Mouse (Mus musculus) gastrocnemius, adult 8-10 months (tissue): ENCODE measurements around the gene Gm1673. TPM values are rescaled to one million over a fixed set of nuclear protein-coding genes. Genes with fewer than 3 reads are reported as not detected.
"Not testable (repeated sequence)": the region's sequence is repeated elsewhere in the genome, so short reads cannot be mapped to it uniquely, and the experiment has no call there.

ENCODE experiments used
- DNase-seq, 2 experiments: peaks; one replicate each; pipeline ENCODE4 v3.0.0; 2022; ENCODE audit warnings: low spot score in 2 of 2
- total RNA-seq, 4 experiments: library from RNA; stranded (reverse); gene quantifications; 2 replicates each; pipeline ENCODE4 v1.2.4; 2022

The Gm1673 gene
- not detected for total RNA-seq

- DNase-seq = no peak
Measured at GRCm38 (mm10) chr5:33983309-33984121, at the start of gene Gm1673. TSS of gene Gm1673 (plus strand) at chr5:33983433.

GRCm38 (mm10) chr5:33934081-33934480 lies 49.2 kb upstream of the Gm1673 start:
- DNase-seq = no peak

- DNase-seq = no peak
Measured at GRCm38 (mm10) chr5:33934877-33935276, 48.4 kb upstream of the Gm1673 start.

- DNase-seq = no peak
Measured at GRCm38 (mm10) chr5:33935700-33936111, 47.5 kb upstream of the Gm1673 start.

GRCm38 (mm10) chr5:33936120-33936707 lies 47.0 kb upstream of the Gm1673 start, which contains the start of gene Nelfa:
TSS of gene Nelfa (minus strand) at chr5:33936413.
- DNase-seq = peak; percentile 97 to 99

- DNase-seq = no peak
Measured at GRCm38 (mm10) chr5:33937230-33937629, 46.0 kb upstream of the Gm1673 start.

GRCm38 (mm10) chr5:33938448-33938847 lies 44.8 kb upstream of the Gm1673 start:
- peak in 1 of 2 experiments; percentile 38 for DNase-seq

GRCm38 (mm10) chr5:33947035-33947434 lies 36.2 kb upstream of the Gm1673 start:
- not testable (repeated sequence) for DNase-seq

- no peak for DNase-seq
Measured at GRCm38 (mm10) chr5:33948314-33948713, 34.9 kb upstream of the Gm1673 start.

GRCm38 (mm10) chr5:33953471-33954185 lies 29.6 kb upstream of the Gm1673 start:
- no peak for DNase-seq

GRCm38 (mm10) chr5:33954354-33954753 lies 28.9 kb upstream of the Gm1673 start:
- peak; percentile 42 to 43 for DNase-seq

GRCm38 (mm10) chr5:33955868-33956267 lies 27.4 kb upstream of the Gm1673 start:
- no peak for DNase-seq

GRCm38 (mm10) chr5:33959382-33959781 lies 23.9 kb upstream of the Gm1673 start:
- DNase-seq = no peak

- DNase-seq = no peak
Measured at GRCm38 (mm10) chr5:33974736-33975135, 8.5 kb upstream of the Gm1673 start.

- no peak for DNase-seq
Measured at GRCm38 (mm10) chr5:33976267-33976666, 7.0 kb upstream of the Gm1673 start.

GRCm38 (mm10) chr5:33982731-33983259 lies 438 bp upstream of the Gm1673 start:
- DNase-seq = no peak

GRCm38 (mm10) chr5:33994671-33995625 lies 11.7 kb downstream of the Gm1673 start:
- no peak for DNase-seq

GRCm38 (mm10) chr5:33995843-33996693 lies 12.8 kb downstream of the Gm1673 start, which contains the start of gene Nat8l:
TSS of gene Nat8l (plus strand) at chr5:33995984.
- no peak for DNase-seq

GRCm38 (mm10) chr5:33996694-33997045 lies 13.4 kb downstream of the Gm1673 start:
- DNase-seq = no peak
